Mouse (Mus musculus) lung, embryonic 15.5 days (tissue): ENCODE results near the gene Fam172a. TPM values are rescaled to one million over a fixed set of nuclear protein-coding genes. Genes with fewer than 3 reads are reported as not detected.

ENCODE experiments used
- ATAC-seq: fragments of 200-750 bp; cut with Nextera tagmentation; 2 replicates; pipeline ENCODE4 v1.8.0; 2017; ENCODE audit warnings: moderate number of reproducible peaks, borderline replicate concordance; ENCODE audit not compliant: low FRiP score, low TSS enrichment; ENCODE audit errors: extremely low read depth
- H3K27ac ChIP-seq: fragments of 300-500 bp; sonication (generic); 2 replicates; pipeline ENCODE4 v1.5.1; 2015; ENCODE audit warnings: moderate library complexity, mild to moderate bottlenecking, inconsistent platforms
- H3K27me3 ChIP-seq: fragments of 300-500 bp; sonication (generic); 2 replicates; pipeline ENCODE4 v1.6.1; 2015; ENCODE audit warnings: inconsistent platforms
- H3K36me3 ChIP-seq: fragments of 300-500 bp; sonication (generic); 2 replicates; pipeline ENCODE4 v1.6.1; 2015; ENCODE audit warnings: inconsistent platforms
- H3K4me1 ChIP-seq: fragments of 300-500 bp; sonication (generic); 2 replicates; pipeline ENCODE4 v1.6.1; 2015; ENCODE audit warnings: inconsistent platforms
- H3K4me2 ChIP-seq: fragments of 300-500 bp; sonication (generic); 2 replicates; pipeline ENCODE4 v1.6.1; 2015; ENCODE audit warnings: inconsistent platforms, mild to moderate bottlenecking, moderate library complexity
- H3K4me3 ChIP-seq: fragments of 300-500 bp; sonication (generic); 2 replicates; pipeline ENCODE4 v1.5.1; 2015; ENCODE audit warnings: mild to moderate bottlenecking, inconsistent platforms
- H3K9ac ChIP-seq: fragments of 300-500 bp; sonication (generic); 2 replicates; pipeline ENCODE4 v1.6.1; 2015; ENCODE audit warnings: inconsistent platforms
- H3K9me3 ChIP-seq: fragments of 300-500 bp; sonication (generic); 2 replicates; pipeline ENCODE4 v1.6.1; 2016; ENCODE audit warnings: inconsistent platforms
- WGBS: fragments of 180-500 bp; shearing (Covaris S2); methylation state at CpG from one replicate; pipeline ENCODE4 v1.1.7; 2015; 5-methylcytosine and 5-hydroxymethylcytosine counted together
- polyA plus RNA-seq: library from polyadenylated mRNA; unstranded; fragments of >200 nt; fragmentation: Nextera tagmentation; extraction: Ambion mirVana; gene quantifications from 2 replicates; pipeline ENCODE4 v1.2.1, GENCODE M21; 2015

The Fam172a gene
- polyA plus RNA-seq, 1 experiment from 2014 or later: 32.6 TPM

- Histone ChIP-seq H3K9me3 (no peaks in the 10 kb centered on the region), H3K4me3 (no peak overlapping the region), H3K27ac (no peak overlapping the region), H3K4me1 (peaks cover 15% of the 10 kb centered on the region), H3K27me3 (peaks cover 96% of the 10 kb centered on the region), H3K36me3 (0 out of 2 replicates have a peak, but pooled peaks cover 5% of the 10 kb centered on the region), H3K9ac (no peak overlapping the region), H3K4me2 (no peak overlapping the region)
- WGBS: 38% methylated on average over 5 of the region's 5 CpGs
- ATAC-seq: no peak
Measured at GRCm38 (mm10) chr13:78183986-78184385, 482.2 kb downstream of the Fam172a start.

- Histone ChIP-seq H3K9me3 (no peaks in the 10 kb centered on the region), H3K36me3 (0 out of 2 replicates have a peak, but pooled peaks cover 5% of the 10 kb centered on the region), H3K4me2 (no peak overlapping the region), H3K9ac (no peak overlapping the region), H3K4me3 (no peak overlapping the region), H3K27ac (no peak overlapping the region), H3K4me1 (peaks cover 9% of the 10 kb centered on the region; the same call in 1 of the 2 replicates), H3K27me3 (peaks cover 93% of the 10 kb centered on the region)
- 24% methylated on average over 14 of the region's 14 CpGs for WGBS
- no peak for ATAC-seq
Measured at GRCm38 (mm10) chr13:78184786-78185466, 483.1 kb downstream of the Fam172a start.

DNA sequence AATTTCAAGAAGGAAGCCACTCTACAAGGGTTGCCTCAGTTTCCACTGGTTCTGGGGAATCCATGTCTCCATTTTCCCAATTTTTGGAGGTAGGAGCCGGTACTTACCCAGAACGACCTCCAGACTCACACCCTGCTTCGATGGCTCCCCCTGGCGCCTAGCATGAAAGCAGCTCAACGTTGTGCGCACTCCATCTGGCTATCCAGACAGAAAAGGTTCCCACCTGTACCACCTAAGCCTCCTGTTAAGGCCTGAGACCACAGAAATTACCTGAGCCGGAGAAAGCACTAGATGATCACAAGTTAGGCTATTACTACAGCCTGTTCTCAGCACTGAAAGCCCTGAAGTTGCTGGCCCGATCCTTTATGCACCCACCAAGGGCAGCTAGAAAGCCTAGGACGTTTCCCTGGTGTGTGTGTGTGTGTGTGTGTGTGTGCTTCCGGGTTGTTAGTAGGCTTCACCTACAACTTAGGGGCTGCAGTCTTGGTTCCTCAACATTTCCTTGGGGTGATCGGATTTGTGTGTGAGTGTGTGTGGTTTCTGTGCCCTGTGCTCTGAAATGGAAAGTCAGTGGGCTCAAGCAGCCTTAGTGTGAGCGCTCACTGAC is 484.6 kb downstream of the Fam172a start:
- Histone ChIP-seq H3K36me3 (0 out of 2 replicates have a peak, but pooled peaks cover 5% of the 10 kb centered on the region), H3K27ac (no peak overlapping the region), H3K4me2 (no peak overlapping the region), H3K27me3 (peaks cover 92% of the 10 kb centered on the region), H3K9me3 (no peaks in the 10 kb centered on the region), H3K4me1 (peaks cover 3% of the 10 kb centered on the region; the same call in 1 of the 2 replicates), H3K9ac (no peak overlapping the region), H3K4me3 (no peak overlapping the region)
- 38% methylated on average over 12 of the region's 12 CpGs for WGBS
- no peak for ATAC-seq

DNA sequence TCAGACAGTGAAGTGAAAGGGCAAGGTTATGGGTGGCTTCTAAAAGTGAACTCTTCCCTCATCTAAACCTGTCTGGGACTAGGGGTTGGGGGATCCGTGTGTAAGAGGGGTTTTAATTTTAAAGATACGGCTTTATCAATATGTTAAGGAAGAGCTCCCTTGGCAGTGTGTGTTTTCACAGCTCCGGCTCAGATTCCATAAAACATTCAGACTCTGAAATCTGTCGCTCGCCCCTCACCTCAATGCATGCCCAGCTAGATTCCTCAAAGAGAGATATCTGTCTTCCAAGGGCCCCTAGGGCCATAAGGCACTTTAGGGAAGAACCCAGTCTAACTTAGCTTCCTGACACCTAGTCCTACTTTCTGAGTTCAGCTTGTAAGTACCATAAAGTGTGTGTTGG is 486.0 kb downstream of the Fam172a start:
- no peak overlapping the region for H3K4me2 ChIP-seq
- 0 out of 2 replicates have a peak, but pooled peaks cover 5% of the 10 kb centered on the region for H3K36me3 ChIP-seq
- no peaks in the 10 kb centered on the region for H3K9me3 ChIP-seq
- no peak overlapping the region for H3K27ac ChIP-seq
- no peaks in the 10 kb centered on the region for H3K4me1 ChIP-seq
- no peak overlapping the region for H3K4me3 ChIP-seq
- no peak overlapping the region for H3K9ac ChIP-seq
- WGBS: 65% methylated on average over 5 of the region's 5 CpGs
- H3K27me3 ChIP-seq: peaks cover 88% of the 10 kb centered on the region
- ATAC-seq: no peak

DNA sequence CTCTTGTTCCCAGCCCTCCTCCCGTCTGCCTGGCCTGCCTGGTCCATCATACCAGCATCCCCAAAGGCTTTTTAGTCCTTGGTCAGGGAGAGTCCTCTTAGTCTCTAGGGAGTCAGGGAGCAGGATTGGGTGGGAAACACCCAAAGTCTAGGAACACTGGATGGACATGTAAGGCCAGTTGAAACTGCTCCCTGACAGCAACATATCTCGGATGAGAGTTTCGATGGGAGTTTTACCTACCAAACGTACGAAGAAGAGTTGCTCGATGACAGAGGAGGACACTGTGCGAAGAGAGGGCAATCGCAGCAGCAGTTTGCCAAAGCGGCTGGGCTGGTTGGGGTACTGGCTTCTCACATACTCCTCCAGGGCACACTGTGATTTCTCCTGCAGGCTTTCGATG is 487.8 kb downstream of the Fam172a start:
- no peak overlapping the region for H3K4me3 ChIP-seq
- 47% methylated on average over 10 of the region's 10 CpGs for WGBS
- no peak overlapping the region for H3K4me2 ChIP-seq
- no peak overlapping the region for H3K9ac ChIP-seq
- H3K4me1 ChIP-seq: peaks cover 4% of the 10 kb centered on the region; the same call in 1 of the 2 replicates
- ATAC-seq: no peak
- H3K9me3 ChIP-seq: no peaks in the 10 kb centered on the region
- H3K27ac ChIP-seq: no peak overlapping the region
- peaks cover 89% of the 10 kb centered on the region for H3K27me3 ChIP-seq
- H3K36me3 ChIP-seq: 0 out of 2 replicates have a peak, but pooled peaks cover 5% of the 10 kb centered on the region

GRCm38 (mm10) chr13:78193211-78193610 is 491.4 kb downstream of the Fam172a start:
- Histone ChIP-seq H3K36me3 (no peaks in the 10 kb centered on the region), H3K4me2 (no peak overlapping the region), H3K9me3 (no peaks in the 10 kb centered on the region), H3K9ac (no peak overlapping the region), H3K4me3 (no peak overlapping the region), H3K27ac (no peak overlapping the region), H3K4me1 (peaks cover 15% of the 10 kb centered on the region), H3K27me3 (peaks cover 72% of the 10 kb centered on the region)
- no peak for ATAC-seq
- WGBS: 45% methylated on average over 4 of the region's 4 CpGs

GRCm38 (mm10) chr13:78194135-78194849 is 492.5 kb downstream of the Fam172a start:
- H3K27ac ChIP-seq: no peak overlapping the region
- H3K9ac ChIP-seq: no peak overlapping the region
- ATAC-seq: no peak
- peaks cover 66% of the 10 kb centered on the region for H3K27me3 ChIP-seq
- no peaks in the 10 kb centered on the region for H3K36me3 ChIP-seq
- 26% methylated on average over 26 of the region's 26 CpGs for WGBS
- H3K4me2 ChIP-seq: peak overlapping the region; percentile 60
- H3K4me3 ChIP-seq: peak overlapping the region; percentile 33
- no peaks in the 10 kb centered on the region for H3K9me3 ChIP-seq
- peaks cover 16% of the 10 kb centered on the region for H3K4me1 ChIP-seq

- no peaks in the 10 kb centered on the region for H3K36me3 ChIP-seq
- no peak for ATAC-seq
- no peaks in the 10 kb centered on the region for H3K9me3 ChIP-seq
- 8% methylated on average over 64 of the region's 64 CpGs for WGBS
- H3K27me3 ChIP-seq: peaks cover 59% of the 10 kb centered on the region
- H3K4me1 ChIP-seq: peaks cover 19% of the 10 kb centered on the region
- no peak overlapping the region for H3K27ac ChIP-seq
- peak overlapping the region; percentile 33 for H3K4me3 ChIP-seq
- H3K9ac ChIP-seq: no peak overlapping the region
- H3K4me2 ChIP-seq: peak overlapping the region; percentile 60
Measured at GRCm38 (mm10) chr13:78194850-78195600, 493.2 kb downstream of the Fam172a start.

DNA sequence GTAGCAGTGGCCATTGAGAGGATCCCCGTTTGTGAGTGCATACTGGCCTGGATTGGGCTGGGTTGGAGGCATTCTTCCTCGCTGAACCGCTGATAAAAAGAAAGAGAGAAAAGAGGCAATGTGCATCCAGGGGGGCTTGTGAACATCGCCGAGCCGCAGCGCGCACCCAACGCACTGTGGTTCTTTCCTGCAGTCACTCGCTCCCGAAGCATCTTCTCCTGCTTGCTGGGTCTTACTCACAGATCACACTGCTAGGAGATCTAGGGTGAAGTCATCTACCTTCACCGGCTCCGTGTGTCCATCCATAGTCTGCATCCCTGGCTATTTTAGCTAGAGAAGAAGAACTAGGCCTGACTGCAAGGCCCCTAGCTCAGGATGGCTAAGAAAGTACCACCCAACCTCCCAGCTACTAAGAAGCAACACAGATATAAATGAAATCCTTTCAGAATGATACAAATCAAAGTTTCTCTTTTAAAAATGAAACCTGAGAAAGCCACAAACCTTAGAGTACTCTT is 493.8 kb downstream of the Fam172a start:
- 28% methylated on average over 13 of the region's 13 CpGs for WGBS
- peak overlapping the region; percentile 60 for H3K4me2 ChIP-seq
- H3K4me1 ChIP-seq: peaks cover 22% of the 10 kb centered on the region
- H3K36me3 ChIP-seq: no peaks in the 10 kb centered on the region
- no peak overlapping the region for H3K27ac ChIP-seq
- ATAC-seq: no peak
- H3K4me3 ChIP-seq: peak overlapping the region; percentile 33
- H3K9ac ChIP-seq: no peak overlapping the region
- peaks cover 57% of the 10 kb centered on the region for H3K27me3 ChIP-seq
- no peaks in the 10 kb centered on the region for H3K9me3 ChIP-seq

- Histone ChIP-seq H3K4me1 (peaks cover 22% of the 10 kb centered on the region), H3K4me2 (no peak overlapping the region), H3K27me3 (peaks cover 53% of the 10 kb centered on the region), H3K9me3 (no peaks in the 10 kb centered on the region), H3K4me3 (no peak overlapping the region), H3K27ac (no peak overlapping the region), H3K36me3 (no peaks in the 10 kb centered on the region), H3K9ac (no peak overlapping the region)
- WGBS: 48% methylated on average over 7 of the region's 7 CpGs
- ATAC-seq: no peak
Measured at GRCm38 (mm10) chr13:78196236-78196796, 494.5 kb downstream of the Fam172a start.

- no peaks in the 10 kb centered on the region for H3K9me3 ChIP-seq
- H3K36me3 ChIP-seq: no peaks in the 10 kb centered on the region
- H3K9ac ChIP-seq: peak overlapping the region; percentile 76
- H3K4me3 ChIP-seq: peak overlapping the region; percentile 70
- H3K27ac ChIP-seq: 0 out of 2 replicates have a peak overlapping the region, but pooled peaks have one; percentile 88
- H3K4me2 ChIP-seq: peak overlapping the region; percentile 88
- WGBS: 6% methylated on average over 9 of the region's 9 CpGs
- H3K27me3 ChIP-seq: peaks cover 52% of the 10 kb centered on the region
- peaks cover 22% of the 10 kb centered on the region for H3K4me1 ChIP-seq
- no peak for ATAC-seq
Measured at GRCm38 (mm10) chr13:78197286-78197818, 495.5 kb downstream of the Fam172a start.
